In the genomic region with DNA sequence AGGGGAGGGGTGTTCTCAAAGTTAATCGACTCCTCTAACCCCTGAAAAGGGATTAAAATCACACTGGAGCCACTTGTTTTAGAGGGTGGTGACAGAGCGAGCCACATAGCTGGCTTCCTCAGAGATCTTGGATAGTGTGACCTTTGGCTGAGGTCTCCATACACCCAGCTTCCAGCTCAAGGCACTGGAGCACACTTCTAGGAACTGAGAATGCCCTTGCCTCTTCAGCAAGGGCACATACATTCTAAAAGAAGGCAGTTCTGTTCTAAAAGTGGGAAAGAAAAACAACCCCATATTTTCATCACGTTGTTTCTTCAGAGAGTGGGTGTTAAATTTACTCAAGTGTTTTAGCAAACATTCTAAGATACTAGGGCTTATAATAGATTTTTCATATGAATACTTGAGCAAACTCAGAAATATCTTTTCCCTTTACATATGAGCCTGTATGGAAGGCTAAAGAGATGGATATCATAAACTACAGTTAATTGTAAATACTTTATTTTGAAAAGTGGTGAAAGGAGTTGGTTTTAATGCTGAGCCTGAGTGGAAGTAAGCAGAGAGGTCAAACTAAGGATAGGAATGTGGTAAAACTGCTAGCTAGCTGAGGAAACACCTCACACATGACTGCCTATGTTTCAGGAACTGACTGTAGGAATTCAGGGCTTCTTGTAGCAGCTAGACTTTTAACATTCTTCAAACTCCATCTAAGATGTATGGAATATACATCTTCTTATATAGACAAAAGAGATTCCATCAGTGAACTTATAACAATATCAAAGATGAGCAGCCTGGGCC, we compare ENCODE assay signal across 29 mouse cellular contexts. TPM values are rescaled to one million over a fixed set of nuclear protein-coding genes. Genes with fewer than 3 reads are reported as not detected.
"Had no signal": no experiment of that assay in that cellular context is flagged by ENCODE, and none has a peak within 500 bp of the region (broad histone marks: within the 10 kb centered on the region; RNA-seq: fewer than 3 reads in every experiment).

No protein-coding gene starts in this region.

- H3K4me1 ChIP-seq: hindbrain, embryonic 10.5 days; hindbrain, embryonic 12.5 days; intestine, embryonic 15.5 days; limb, embryonic 10.5 days; limb, embryonic 12.5 days had no signal

- H3K4me2 ChIP-seq: heart, embryonic 11.5 days; heart, embryonic 13.5 days; heart, embryonic 15.5 days; hindbrain, embryonic 12.5 days; hindbrain, embryonic 14.5 days; intestine, embryonic 15.5 days; limb, embryonic 12.5 days had no signal

- H3K4me3 ChIP-seq: heart, adult 2 months; heart, embryonic 13.5 days; heart, embryonic 15.5 days; hindbrain, embryonic 10.5 days; hindbrain, embryonic 12.5 days; intestine, embryonic 15.5 days; layer of hippocampus, adult 2 months; left cerebral cortex, adult 2 months; limb, embryonic 10.5 days; limb, embryonic 12.5 days had no signal

- H3K27ac ChIP-seq: heart, adult 2 months; heart, embryonic 13.5 days; heart, embryonic 15.5 days; hindbrain, embryonic 10.5 days; hindbrain, embryonic 12.5 days; hindbrain, embryonic 14.5 days; intestine, embryonic 15.5 days; layer of hippocampus, adult 2 months; left cerebral cortex, adult 2 months; limb, embryonic 10.5 days; limb, embryonic 12.5 days had no signal

- ATAC-seq: forebrain, postnatal 0 days; hindbrain, embryonic 16.5 days; inflammation-experienced regulatory T-cells, adult 6 months; intestine, embryonic 15.5 days; intestine, postnatal 0 days had no signal

- DNase-seq: forebrain, postnatal 0 days; gastrocnemius, postnatal 14 days; gastrocnemius, postnatal 36 days; heart, adult 11 months; heart, adult 2 months; heart, postnatal 14 days; heart, postnatal 4 days; kidney, adult 18-20 months; kidney, adult 8-10 months; kidney, postnatal 14 days; kidney, postnatal 36 days had no signal

- H3K9ac ChIP-seq: forebrain, postnatal 0 days; heart, embryonic 13.5 days; heart, embryonic 15.5 days; hindbrain, embryonic 12.5 days; hindbrain, embryonic 14.5 days; intestine, embryonic 15.5 days; limb, embryonic 12.5 days had no signal

- H3K27me3 ChIP-seq: heart, embryonic 13.5 days; heart, embryonic 15.5 days; hindbrain, embryonic 12.5 days; intestine, embryonic 15.5 days; limb, embryonic 12.5 days had no signal

- H3K9me3 ChIP-seq: heart, embryonic 13.5 days; heart, embryonic 15.5 days; hindbrain, embryonic 10.5 days; hindbrain, embryonic 12.5 days; intestine, embryonic 15.5 days; limb, embryonic 10.5 days; limb, embryonic 12.5 days had no signal

- H3K36me3 ChIP-seq: heart, embryonic 13.5 days; heart, embryonic 15.5 days; hindbrain, embryonic 10.5 days; hindbrain, embryonic 12.5 days; intestine, embryonic 15.5 days; limb, embryonic 10.5 days; limb, embryonic 12.5 days had no signal

RNA-seq across cellular contexts. Expression of gene Impg1, which starts 14.6 kb away (rescaled TPM):
- polyA plus RNA-seq: forebrain, postnatal 0 days; gonadal fat pad, adult 2 months; heart, adult 2 months; heart, postnatal 0 days; hindbrain, embryonic 10.5 days; hindbrain, embryonic 12.5 days; hindbrain, embryonic 14.5 days; hindbrain, embryonic 16.5 days; intestine, embryonic 15.5 days; kidney, embryonic 14.5 days; kidney, embryonic 16.5 days; limb, embryonic 10.5 days; limb, embryonic 12.5 days had no signal
